Mouse (Mus musculus) hematopoietic stem cell, adult 5-6 weeks (primary cell): ENCODE results near the gene 9030612E09Rik. TPM values are rescaled to one million over a fixed set of nuclear protein-coding genes. Genes with fewer than 3 reads are reported as not detected.

Experiments
- ATAC-seq, 2 experiments: fragments of 125-278 bp in 1 of 2; replicated peaks in 1 of 2; 2 replicates each; pipeline ENCODE4 v1.8.0; 2016 to 2017; ENCODE audit warnings: inconsistent platforms in 2 of 2, mild to moderate bottlenecking in 2 of 2, moderate number of reproducible peaks in 2 of 2, low read depth in 1 of 2, moderate TSS enrichment in 1 of 2; ENCODE audit not compliant: low FRiP score in 2 of 2, poor library complexity in 2 of 2, severe bottlenecking in 2 of 2, insufficient read depth in 1 of 2, low TSS enrichment in 1 of 2
- total RNA-seq: library from RNA; stranded (forward); fragments of 172-1452, 232-1000 nt; gene quantifications from 2 replicates; pipeline ENCODE4 v1.2.3, GENCODE M21; 2017

The 9030612E09Rik gene
- total RNA-seq, 1 experiment from 2014 or later = not detected

DNA sequence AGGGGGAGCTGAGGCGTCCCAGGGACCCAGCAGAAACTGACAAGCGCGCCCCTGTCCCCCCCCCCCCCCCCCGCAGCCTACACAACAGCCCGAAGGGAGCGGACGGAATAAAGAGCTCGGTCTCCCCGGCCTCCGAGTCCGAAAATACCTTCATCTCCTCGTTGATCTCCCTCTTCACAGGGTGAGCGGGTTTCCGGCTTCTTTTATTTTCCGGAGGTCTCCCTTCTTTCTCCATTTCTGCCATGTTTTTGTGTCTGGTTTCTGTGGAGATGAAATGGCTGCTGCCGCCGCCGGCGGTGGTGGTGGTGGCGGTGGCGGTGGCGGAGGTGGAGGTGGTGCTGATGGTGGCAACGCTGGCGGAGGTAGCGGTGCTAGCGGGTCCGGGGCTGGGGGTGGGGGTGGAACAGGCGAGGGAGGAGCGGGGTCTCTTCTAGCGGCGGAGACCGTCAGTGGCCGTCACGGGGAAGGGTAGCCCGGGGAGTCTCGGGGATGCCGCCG, 627 bp upstream of the 9030612E09Rik start:
- no peak for ATAC-seq

DNA sequence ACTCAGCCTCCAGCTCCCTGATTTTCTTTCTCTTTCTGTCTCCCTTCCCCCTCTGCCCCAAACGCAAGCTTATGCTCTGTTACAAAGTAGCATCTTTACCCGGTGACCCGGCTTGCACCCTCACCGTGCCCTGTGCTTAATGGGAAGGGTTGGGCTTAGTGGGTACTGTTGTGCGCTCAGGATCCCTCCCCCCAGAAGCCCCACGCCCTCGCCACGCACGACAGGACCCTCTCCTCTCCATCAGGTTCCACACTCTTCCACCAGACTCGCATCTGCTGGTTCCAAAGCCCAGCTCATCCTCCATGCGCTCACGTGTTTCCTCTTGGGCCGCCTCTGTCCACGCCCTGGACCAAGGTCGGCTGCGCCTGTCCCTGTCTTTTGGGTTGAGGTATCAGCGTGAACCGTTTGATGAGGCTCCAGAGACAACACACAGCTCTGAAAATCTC, 675 bp downstream of the 9030612E09Rik start:
- ATAC-seq = 0 out of 4 replicates have a peak, but pooled peaks of 1 of the 2 experiments have one; percentile 6

DNA sequence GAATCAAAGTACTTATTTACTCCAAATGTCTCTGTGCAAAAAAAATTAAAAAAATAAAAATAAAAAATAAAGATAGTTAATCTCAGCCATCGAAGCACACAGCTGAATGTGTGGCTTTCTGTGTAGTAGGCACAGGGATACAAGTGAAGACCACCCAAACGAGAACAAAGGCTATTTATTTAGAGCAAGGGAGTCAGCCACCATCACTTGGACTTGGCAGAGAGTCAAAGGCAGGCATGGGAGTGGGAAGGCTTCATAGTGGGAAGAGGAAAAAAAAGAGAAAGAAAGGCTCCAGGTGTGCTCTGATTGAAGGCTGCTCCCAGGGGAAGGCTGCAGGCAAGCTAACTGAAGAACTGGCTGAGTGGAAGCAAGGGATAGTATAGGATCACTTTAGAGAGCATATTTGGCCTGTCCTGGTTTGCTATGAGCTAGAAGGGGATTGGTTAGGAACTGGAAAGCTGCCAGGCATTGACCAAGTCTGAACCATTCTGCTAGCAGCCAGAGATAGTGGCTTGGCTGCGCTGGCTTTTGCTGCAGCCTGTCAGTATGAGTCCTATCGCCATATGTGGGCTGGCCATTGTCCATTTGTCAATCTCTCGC, 5.9 kb downstream of the 9030612E09Rik start:
- ATAC-seq = no peak

DNA sequence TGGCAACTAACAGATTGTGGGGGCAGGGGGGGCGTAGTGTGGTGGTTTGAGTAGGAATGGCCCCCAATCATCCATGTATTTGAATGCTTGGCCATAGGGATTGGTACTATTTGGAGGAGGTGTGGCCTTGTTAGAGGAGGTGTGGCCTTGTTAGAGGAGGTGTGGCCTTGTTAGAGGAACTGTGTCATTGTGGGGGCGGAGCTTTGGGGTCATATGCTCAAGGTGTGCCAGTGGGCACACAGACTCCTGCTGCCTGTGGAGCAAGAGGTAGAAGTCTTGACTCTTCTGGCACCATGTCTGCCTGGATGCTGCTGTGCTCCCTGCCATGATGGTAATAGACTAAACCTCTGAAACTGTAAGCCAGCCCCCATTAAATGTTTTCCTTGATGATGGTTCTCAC, 25.7 kb downstream of the 9030612E09Rik start:
- ATAC-seq = no peak

DNA sequence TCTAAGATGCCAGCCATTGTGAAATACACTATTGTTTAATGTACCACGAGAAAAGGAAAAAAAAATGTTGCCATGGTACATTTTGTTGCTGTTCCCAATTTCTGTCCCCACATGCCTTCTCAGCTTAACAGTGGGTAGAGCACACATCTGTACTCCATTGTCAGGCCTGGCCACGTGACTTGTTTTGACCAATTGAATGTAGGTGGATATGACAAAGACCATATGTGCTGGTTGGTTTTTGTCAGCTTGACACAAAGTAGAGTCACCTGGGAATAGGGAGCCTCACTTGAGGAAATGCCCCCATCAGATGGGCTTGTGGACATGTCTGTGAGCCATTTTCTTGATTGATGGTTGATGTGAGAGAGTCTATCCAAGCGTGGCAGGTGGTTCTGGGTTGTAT, 29.4 kb downstream of the 9030612E09Rik start:
- ATAC-seq = no peak

DNA sequence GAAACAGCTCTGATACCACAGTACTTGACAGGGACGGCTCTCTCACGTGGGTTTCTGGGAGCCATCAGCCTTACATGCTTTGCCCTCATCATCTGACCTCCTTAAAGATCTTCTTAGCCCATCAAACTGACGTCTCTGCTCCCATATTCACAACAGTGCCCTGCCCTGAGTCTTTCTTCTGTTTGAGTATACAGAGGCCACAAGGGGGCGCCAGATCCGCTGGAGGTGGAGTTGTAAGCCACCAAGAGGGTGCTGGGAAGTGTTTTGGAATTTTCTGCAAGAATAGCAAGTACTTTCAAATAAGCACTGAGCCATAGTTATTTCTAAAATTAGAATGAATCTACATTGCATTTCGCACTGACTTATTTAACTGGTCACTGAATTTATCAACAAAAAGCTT, 37.4 kb downstream of the 9030612E09Rik start:
- ATAC-seq = 0 out of 4 replicates have a peak, but pooled peaks of 1 of the 2 experiments have one; percentile 17

DNA sequence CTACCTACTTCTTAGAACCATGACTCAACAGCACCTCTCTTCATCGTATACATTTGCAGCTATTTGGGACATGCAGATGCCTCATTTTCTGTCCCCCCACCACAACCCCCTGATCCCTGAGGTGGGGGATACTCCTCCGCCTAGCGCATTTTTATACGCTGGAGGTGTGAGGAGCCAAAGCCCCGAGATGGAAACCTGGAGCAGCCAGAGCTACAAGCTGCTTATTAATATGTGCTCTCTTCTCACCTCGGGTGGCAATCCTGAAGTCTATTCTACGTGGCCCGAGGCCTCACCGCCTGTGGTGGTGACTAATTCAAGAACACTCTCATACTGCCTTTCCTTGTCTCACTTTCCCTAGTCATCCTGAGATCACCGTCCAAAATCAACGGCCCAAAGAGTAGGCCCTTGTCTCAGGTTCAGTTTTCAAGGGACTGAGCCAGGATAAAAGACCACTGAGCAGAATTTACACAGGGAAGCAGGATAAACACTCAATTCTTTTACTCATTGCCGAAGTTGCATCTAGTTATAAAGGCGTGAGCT, 42.9 kb downstream of the 9030612E09Rik start:
- no peak for ATAC-seq

DNA sequence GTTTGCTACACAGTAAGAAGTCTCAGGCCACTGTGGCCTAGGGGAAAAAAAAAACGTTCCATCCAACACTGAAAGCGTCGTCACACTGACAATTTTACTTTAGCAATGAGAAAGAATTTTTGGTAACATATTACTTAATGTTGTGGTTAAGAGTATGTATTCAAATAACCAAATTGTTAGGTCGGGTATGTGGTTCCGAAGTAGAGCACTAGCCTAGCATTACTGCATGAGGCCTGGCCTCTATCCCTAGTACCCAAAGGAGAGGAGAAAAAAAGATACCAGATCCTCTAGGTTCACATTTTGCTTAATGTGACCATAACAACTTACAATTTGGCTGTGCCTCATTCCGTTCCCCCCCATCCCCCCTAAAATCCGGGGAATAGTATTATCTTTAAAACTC, 46.0 kb downstream of the 9030612E09Rik start:
- peak; percentile 6 to 12; a peak in 1 of 4 replicates for ATAC-seq

DNA sequence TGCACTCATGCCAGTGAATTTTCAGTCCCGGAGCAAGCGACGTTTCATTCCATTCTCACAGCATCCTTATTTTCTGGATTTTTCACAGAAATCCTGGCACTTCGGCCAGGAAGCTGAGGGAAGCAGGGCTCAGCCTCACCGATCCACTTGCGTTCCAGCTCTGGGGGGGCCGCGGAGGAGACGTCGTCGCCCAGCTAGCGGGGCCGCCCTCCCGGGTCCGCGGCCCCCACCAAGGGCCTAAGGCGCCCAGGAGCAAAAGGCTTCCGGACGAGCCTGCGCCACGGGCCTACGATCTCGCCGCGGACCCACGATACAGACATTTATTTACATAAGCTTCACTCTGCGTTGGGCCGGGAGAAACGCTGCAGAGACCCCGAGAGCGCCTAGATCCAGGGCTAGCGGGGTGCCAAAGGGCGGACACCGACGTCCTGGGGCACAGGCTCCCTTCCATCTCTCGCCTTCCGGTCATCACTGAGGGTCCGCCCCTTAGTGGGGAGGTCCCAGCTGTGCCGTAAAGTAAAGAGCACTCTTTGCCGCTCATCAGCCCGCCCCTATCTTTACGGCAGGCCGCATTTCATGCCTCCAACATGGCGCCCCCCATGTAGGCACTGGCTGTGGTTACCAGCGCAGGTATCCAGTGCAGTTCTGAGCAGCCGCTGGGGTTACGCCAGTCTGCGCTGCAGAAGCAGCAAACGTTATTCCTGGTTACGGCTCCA, 46.6 kb downstream of the 9030612E09Rik start, which contains the start of gene Pdss2:
Pdss2 (plus strand) TSS at position 577 of the 716 bp plus-strand sequence.
- peak; percentile 98 to 100 for ATAC-seq

DNA sequence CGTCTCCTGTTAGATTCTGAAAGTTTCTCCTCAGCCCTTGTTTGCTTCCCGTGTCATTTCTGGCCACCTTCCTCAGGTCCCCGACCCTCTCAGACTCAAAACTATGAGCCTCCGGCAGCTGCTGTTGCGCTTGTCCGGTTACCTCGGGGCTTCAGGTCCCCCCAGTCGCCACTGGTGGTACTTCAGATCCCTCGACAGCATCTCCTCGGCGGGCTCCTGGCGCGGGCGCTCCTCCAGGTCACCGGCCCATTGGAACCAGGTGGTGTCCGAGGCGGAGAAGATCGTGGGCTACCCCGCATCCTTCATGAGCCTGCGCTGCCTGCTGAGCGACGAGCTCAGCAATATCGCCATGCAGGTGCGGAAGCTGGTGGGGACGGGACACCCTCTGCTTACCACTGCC, 47.2 kb downstream of the 9030612E09Rik start:
- ATAC-seq = peak; percentile 20 to 22; a peak in 3 of 4 replicates

DNA sequence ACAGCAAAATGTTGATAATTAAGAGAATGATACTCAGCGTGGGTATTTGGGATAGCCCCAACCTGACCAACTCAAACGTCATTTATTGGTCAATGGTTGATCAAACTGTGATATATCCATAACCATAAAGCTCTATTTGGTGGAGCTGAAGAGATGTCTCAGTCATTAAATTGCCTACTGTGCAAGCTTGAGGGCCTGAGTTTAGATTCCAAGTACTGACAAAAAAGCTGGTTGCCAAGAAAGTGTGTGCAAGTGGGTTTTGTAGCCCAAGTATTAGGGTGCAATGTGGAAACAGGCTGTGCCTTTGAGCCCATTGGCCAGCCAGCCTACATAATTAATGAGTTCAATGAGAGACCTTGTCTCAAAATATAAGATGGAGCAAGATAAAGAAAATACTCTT, 48.9 kb downstream of the 9030612E09Rik start:
- ATAC-seq = no peak

Other genes with a start within 250 kb of the 9030612E09Rik start
- not detected in 2 replicates for gene Sobp, start 174 bp upstream of the 9030612E09Rik start, total RNA-seq
- 18.2 and 21.6 TPM in 2 replicates for gene Pdss2, start 46.8 kb downstream of the 9030612E09Rik start, total RNA-seq